Mouse (Mus musculus): ENCODE data around the gene Dclre1c.
A peak's percentile ranks its signal among the peaks of the same experiment; 100 is the strongest.
"Not testable (repeated sequence)": the region's sequence is repeated elsewhere in the genome, so short reads cannot be mapped to it uniquely, and the experiment has no call there.

Dclre1c gene

GRCm38 (mm10) chr2:3423841-3424578 is at the start of gene Dclre1c:
TSS of gene Dclre1c (plus strand) at chr2:3424131.
- DNase-seq = peak; percentile 95

GRCm38 (mm10) chr2:3387105-3387860 is 36.6 kb upstream of the Dclre1c start:
- no peak for DNase-seq

GRCm38 (mm10) chr2:3391945-3392344 is 32.0 kb upstream of the Dclre1c start:
- no peak for DNase-seq

- DNase-seq = not testable (repeated sequence)
Observed at GRCm38 (mm10) chr2:3397110-3397509, 26.8 kb upstream of the Dclre1c start, which contains the start of gene Olah. TSS of gene Olah (minus strand) at chr2:3397210.

- no peak for DNase-seq
Observed at GRCm38 (mm10) chr2:3405981-3406380, 17.9 kb upstream of the Dclre1c start.

GRCm38 (mm10) chr2:3407756-3408155 is 16.2 kb upstream of the Dclre1c start:
- DNase-seq = no peak

GRCm38 (mm10) chr2:3414241-3414640 is 9.7 kb upstream of the Dclre1c start:
- peak; percentile 69 for DNase-seq

- no peak for DNase-seq
Observed at GRCm38 (mm10) chr2:3415676-3416075, 8.3 kb upstream of the Dclre1c start.

- peak; percentile 97 for DNase-seq
Observed at GRCm38 (mm10) chr2:3418883-3419431, 5.0 kb upstream of the Dclre1c start.

- DNase-seq = no peak
Observed at GRCm38 (mm10) chr2:3420157-3420556, 3.8 kb upstream of the Dclre1c start.

- no peak for DNase-seq
Observed at GRCm38 (mm10) chr2:3422548-3422947, 1.4 kb upstream of the Dclre1c start, which contains the start of gene Meig1. TSS of gene Meig1 (minus strand) at chr2:3422648.

GRCm38 (mm10) chr2:3424579-3424910 is 614 bp downstream of the Dclre1c start:
- DNase-seq = no peak

GRCm38 (mm10) chr2:3430956-3431355 is 7.0 kb downstream of the Dclre1c start:
- DNase-seq = no peak

GRCm38 (mm10) chr2:3435369-3436061 is 11.6 kb downstream of the Dclre1c start:
- DNase-seq = no peak

GRCm38 (mm10) chr2:3437956-3438355 is 14.0 kb downstream of the Dclre1c start:
- DNase-seq = no peak

GRCm38 (mm10) chr2:3444206-3444605 is 20.3 kb downstream of the Dclre1c start:
- peak; percentile 15 for DNase-seq

- DNase-seq = no peak
Observed at GRCm38 (mm10) chr2:3445984-3446383, 22.1 kb downstream of the Dclre1c start.

- DNase-seq = no peak
Observed at GRCm38 (mm10) chr2:3449431-3449830, 25.5 kb downstream of the Dclre1c start.

GRCm38 (mm10) chr2:3453096-3453495 is 29.2 kb downstream of the Dclre1c start:
- DNase-seq = no peak

- no peak for DNase-seq
Observed at GRCm38 (mm10) chr2:3456590-3456989, 32.7 kb downstream of the Dclre1c start.

GRCm38 (mm10) chr2:3473891-3474290 is 50.0 kb downstream of the Dclre1c start:
- no peak for DNase-seq

GRCm38 (mm10) chr2:3474361-3474805 is 50.5 kb downstream of the Dclre1c start:
- DNase-seq = peak; percentile 50

GRCm38 (mm10) chr2:3474861-3475283 is 50.9 kb downstream of the Dclre1c start, which contains the start of gene Suv39h2:
TSS of gene Suv39h2 (minus strand) at chr2:3475031.
- peak; percentile 98 for DNase-seq
